Mouse (Mus musculus) forebrain, embryonic 12.5 days (tissue): ENCODE data around the gene 2810459M11Rik. TPM values are rescaled to one million over a fixed set of nuclear protein-coding genes. Genes with fewer than 3 reads are reported as not detected.
A peak's percentile ranks its signal among the peaks of the same experiment; 100 is the strongest.

Experiments used
- ATAC-seq: fragments of 200-750 bp; cut with Nextera tagmentation; 2 replicates; pipeline ENCODE4 v1.8.0; 2017; ENCODE audit warnings: moderate TSS enrichment; ENCODE audit not compliant: low FRiP score
- H3K27ac ChIP-seq: fragments of 300-500 bp; sonication (generic); 2 replicates; pipeline ENCODE4 v1.5.1; 2016; ENCODE audit warnings: mild to moderate bottlenecking
- H3K27me3 ChIP-seq: fragments of 300-500 bp; sonication (generic); 2 replicates; pipeline ENCODE4 v1.6.1; 2016; ENCODE audit warnings: mild to moderate bottlenecking
- H3K36me3 ChIP-seq: fragments of 300-500 bp; sonication (generic); replicated peaks from 2 replicates; pipeline ENCODE4 v1.6.1; 2016; ENCODE audit warnings: mild to moderate bottlenecking
- H3K4me1 ChIP-seq: fragments of 300-500 bp; sonication (generic); 2 replicates; pipeline ENCODE4 v1.6.1; 2016
- H3K4me2 ChIP-seq: fragments of 300-500 bp; sonication (generic); 2 replicates; pipeline ENCODE4 v1.6.1; 2016; ENCODE audit warnings: mild to moderate bottlenecking, moderate library complexity
- H3K4me3 ChIP-seq: fragments of 300-500 bp; sonication (generic); replicated peaks from 2 replicates; pipeline ENCODE4 v1.5.1; 2016; ENCODE audit warnings: mild to moderate bottlenecking
- H3K9ac ChIP-seq: fragments of 300-500 bp; sonication (generic); 2 replicates; pipeline ENCODE4 v1.6.1; 2016; ENCODE audit warnings: mild to moderate bottlenecking
- H3K9me3 ChIP-seq: fragments of 300-500 bp; sonication (generic); 2 replicates; pipeline ENCODE4 v1.6.1; 2016
- WGBS: fragments of 180-500 bp; shearing (Covaris S2); methylation state at CpG from one replicate; pipeline ENCODE4 v1.1.7; 2016; 5-methylcytosine and 5-hydroxymethylcytosine counted together
- polyA plus RNA-seq: library from polyadenylated mRNA; unstranded; fragments of >200 nt; fragmentation: Nextera tagmentation; extraction: Ambion mirVana; gene quantifications from 2 replicates; pipeline ENCODE4 v1.2.1, GENCODE M21; 2016

Gene 2810459M11Rik
- polyA plus RNA-seq, 1 experiment from 2014 or later: 0.43 TPM

DNA sequence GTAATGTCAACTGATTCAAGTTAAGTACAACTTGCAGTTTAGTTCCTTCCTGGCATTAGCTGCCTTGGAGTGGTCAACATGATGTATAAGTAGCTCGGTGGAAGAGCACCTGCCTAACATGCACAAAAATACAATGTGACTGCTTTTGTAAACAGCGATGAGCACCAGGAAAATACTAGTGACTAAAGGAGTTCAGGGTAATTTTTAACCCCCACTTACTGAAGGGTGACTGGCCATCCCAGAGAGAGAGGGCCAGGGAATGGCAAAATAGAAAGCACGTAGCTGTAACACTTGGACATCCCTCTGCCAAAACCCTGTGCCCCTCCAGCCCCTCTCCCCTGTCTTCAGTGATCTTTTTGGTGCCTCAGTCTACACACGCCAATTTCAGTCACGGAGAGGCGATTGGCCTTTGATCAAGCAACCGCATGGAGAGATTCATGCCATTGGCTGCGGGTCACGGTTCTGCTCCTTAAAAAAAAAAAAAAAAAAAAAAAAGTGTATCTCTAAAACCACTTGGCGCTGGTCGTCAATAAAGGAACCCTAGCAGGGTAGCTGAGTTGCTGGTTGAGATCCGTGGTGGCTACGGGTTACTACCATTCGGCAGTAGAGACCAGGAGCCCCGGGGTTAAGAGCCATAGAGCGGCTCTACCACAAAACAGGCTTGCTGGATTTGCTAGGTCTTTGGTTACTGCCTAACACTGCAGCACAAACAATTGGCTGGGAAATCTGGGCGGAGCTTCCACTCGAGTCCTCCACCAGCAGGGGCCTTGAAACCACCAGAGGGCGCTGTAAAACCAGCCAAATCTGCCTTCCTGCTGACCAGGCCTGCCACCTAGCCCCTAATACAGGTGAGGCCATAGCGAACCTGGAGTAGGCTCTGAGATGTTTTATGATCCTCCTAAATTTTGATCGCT, 13.4 kb downstream of the 2810459M11Rik start:
- no peak overlapping the region; the same call in 1 of the 2 replicates for H3K9ac ChIP-seq
- 10% methylated on average over 21 of the region's 21 CpGs for WGBS
- H3K4me2 ChIP-seq: peak overlapping the region; percentile 55
- H3K27me3 ChIP-seq: no peaks in the 10 kb centered on the region
- H3K27ac ChIP-seq: no peak overlapping the region; the same call in 1 of the 2 replicates
- no peaks in the 10 kb centered on the region for H3K9me3 ChIP-seq
- peak; percentile 78 for ATAC-seq
- peak overlapping the region; percentile 36 for H3K4me3 ChIP-seq
- H3K4me1 ChIP-seq: peaks cover 3% of the 10 kb centered on the region; the same call in 1 of the 2 replicates
- no peaks in the 10 kb centered on the region for H3K36me3 ChIP-seq

DNA sequence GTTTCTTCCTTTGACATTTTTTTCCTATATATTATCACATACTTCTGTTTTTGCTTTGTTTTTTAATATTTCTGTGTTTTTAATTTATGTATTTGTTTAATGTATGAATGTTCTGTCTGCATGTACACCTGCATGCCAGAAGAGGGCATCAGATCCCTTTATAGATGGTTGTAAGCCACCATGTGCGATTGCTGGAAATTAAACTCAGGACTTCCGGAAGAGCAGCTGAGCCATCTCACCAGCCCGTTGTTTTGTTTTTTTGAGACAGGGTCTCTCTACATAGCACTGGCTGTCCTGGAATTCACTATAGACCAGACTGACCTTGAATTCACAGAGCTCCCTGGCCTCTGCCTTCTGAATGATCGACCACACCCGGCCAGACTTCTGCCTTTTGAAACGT, 16.9 kb downstream of the 2810459M11Rik start:
- ATAC-seq: no peak
- Histone ChIP-seq H3K4me2 (no peak overlapping the region), H3K9ac (no peak overlapping the region), H3K36me3 (peaks cover 4% of the 10 kb centered on the region; the same call in 1 of the 2 replicates), H3K4me3 (no peak overlapping the region), H3K27me3 (no peaks in the 10 kb centered on the region), H3K27ac (no peak overlapping the region), H3K4me1 (peaks cover 18% of the 10 kb centered on the region), H3K9me3 (no peaks in the 10 kb centered on the region)
- 85% methylated on average over 6 of the region's 6 CpGs for WGBS

- Histone ChIP-seq H3K9ac (peak within 1 kb of the TSS; percentile 97), H3K27me3 (no peaks in the 10 kb centered on the region), H3K36me3 (peaks cover 4% of the 10 kb centered on the region; the same call in 1 of the 2 replicates), H3K4me2 (peak within 1 kb of the TSS; percentile 83), H3K9me3 (no peaks in the 10 kb centered on the region), H3K4me1 (peaks cover 15% of the 10 kb centered on the region), H3K4me3 (peak within 1 kb of the TSS; percentile 94), H3K27ac (peak within 1 kb of the TSS; percentile 74)
- peak; percentile 95 for ATAC-seq
- under 1% methylated on average over 47 of the region's 47 CpGs for WGBS
Observed at GRCm38 (mm10) chr1:86064271-86064991, 18.8 kb downstream of the 2810459M11Rik start, which contains the start of gene Psmd1. Gene Psmd1, plus strand, starts transcription at chr1:86064387.

DNA sequence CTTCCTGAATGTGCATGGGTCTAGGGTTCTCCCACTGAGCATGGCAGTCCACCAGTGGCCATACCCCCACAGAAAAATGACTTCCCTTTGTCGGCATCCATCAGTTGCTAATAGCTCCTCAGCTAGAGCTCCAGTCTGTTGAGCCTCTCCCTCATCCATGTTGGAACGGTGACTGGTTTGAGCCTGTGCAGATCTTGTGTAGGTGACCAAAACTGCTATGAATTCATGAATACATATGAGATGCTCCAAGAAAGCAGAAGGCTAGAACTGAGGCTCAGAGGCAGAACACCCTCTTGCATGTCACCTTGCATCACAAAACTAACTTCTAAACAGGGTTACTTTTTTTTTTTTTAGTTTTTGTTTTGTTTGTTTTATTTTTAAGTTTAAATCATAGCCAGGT, 30.9 kb downstream of the 2810459M11Rik start:
- no peak for ATAC-seq
- H3K9ac ChIP-seq: no peak overlapping the region
- 96% methylated on average over 2 of the region's 2 CpGs for WGBS

GRCm38 (mm10) chr1:86094413-86094812, 48.8 kb downstream of the 2810459M11Rik start:
- H3K4me1 ChIP-seq: no peaks in the 10 kb centered on the region
- no peak overlapping the region for H3K4me2 ChIP-seq
- no peak overlapping the region for H3K9ac ChIP-seq
- no peaks in the 10 kb centered on the region for H3K9me3 ChIP-seq
- H3K27ac ChIP-seq: no peak overlapping the region
- H3K27me3 ChIP-seq: no peaks in the 10 kb centered on the region
- WGBS: 87% methylated on average over 7 of the region's 7 CpGs
- H3K4me3 ChIP-seq: no peak overlapping the region
- ATAC-seq: no peak
- H3K36me3 ChIP-seq: peaks cover 63% of the 10 kb centered on the region

More for the DNA sequence above, 30.9 kb downstream of the 2810459M11Rik start:
- peaks cover 72% of the 10 kb centered on the region for H3K36me3 ChIP-seq
- no peaks in the 10 kb centered on the region for H3K27me3 ChIP-seq
- H3K27ac ChIP-seq: no peak overlapping the region
- no peaks in the 10 kb centered on the region for H3K9me3 ChIP-seq
- no peak overlapping the region for H3K4me3 ChIP-seq
- H3K4me1 ChIP-seq: no peaks in the 10 kb centered on the region
- no peak overlapping the region for H3K4me2 ChIP-seq

GRCm38 (mm10) chr1:86105054-86105453, 59.4 kb downstream of the 2810459M11Rik start:
- H3K27ac ChIP-seq: no peak overlapping the region
- peaks cover 10% of the 10 kb centered on the region for H3K36me3 ChIP-seq
- H3K9ac ChIP-seq: no peak overlapping the region
- no peak for ATAC-seq
- H3K4me1 ChIP-seq: no peaks in the 10 kb centered on the region
- H3K4me2 ChIP-seq: no peak overlapping the region
- no peaks in the 10 kb centered on the region for H3K9me3 ChIP-seq
- H3K4me3 ChIP-seq: no peak overlapping the region
- WGBS: 100% methylated on average over 1 of the region's 1 CpGs
- no peaks in the 10 kb centered on the region for H3K27me3 ChIP-seq

Other genes with a start within 250 kb of the 2810459M11Rik start
- gene Itm2c, start 151.6 kb upstream of the 2810459M11Rik start, polyA plus RNA-seq: 116 and 119 TPM in 2 replicates
- gene 4933407L21Rik, start 117.4 kb upstream of the 2810459M11Rik start, polyA plus RNA-seq: 2.4 and 3.7 TPM in 2 replicates
- gene Gpr55, start 84.9 kb upstream of the 2810459M11Rik start, polyA plus RNA-seq: 0.05 TPM in 1 of 2 replicates, not detected in the other
- not detected in 2 replicates for gene Spata3, start 29.0 kb upstream of the 2810459M11Rik start, polyA plus RNA-seq
- gene Psmd1, start 18.5 kb downstream of the 2810459M11Rik start, polyA plus RNA-seq: 202 and 214 TPM in 2 replicates
- 0.44 and 0.75 TPM in 2 replicates for gene Htr2b, start 66.1 kb downstream of the 2810459M11Rik start, polyA plus RNA-seq
- 0.54 TPM in 1 of 2 replicates, not detected in the other for gene Gm21972, start 87.8 kb downstream of the 2810459M11Rik start, polyA plus RNA-seq
- 36.8 and 38.6 TPM in 2 replicates for gene Armc9, start 108.9 kb downstream of the 2810459M11Rik start, polyA plus RNA-seq